Mouse (Mus musculus) liver, postnatal 0 days (tissue): ENCODE results near the gene Gpr55.

ENCODE experiments used
- CTCF ChIP-seq: sonication (generic); IDR thresholded peaks from 2 replicates; pipeline ENCODE4 v1.5.1; 2016; ENCODE audit warnings: antibody characterized with exemption, low read depth
- EP300 ChIP-seq: IDR thresholded peaks from 2 replicates; pipeline ENCODE4 v1.6.1; 2016; ENCODE audit warnings: antibody characterized with exemption, low read depth, mild to moderate bottlenecking

DNA sequence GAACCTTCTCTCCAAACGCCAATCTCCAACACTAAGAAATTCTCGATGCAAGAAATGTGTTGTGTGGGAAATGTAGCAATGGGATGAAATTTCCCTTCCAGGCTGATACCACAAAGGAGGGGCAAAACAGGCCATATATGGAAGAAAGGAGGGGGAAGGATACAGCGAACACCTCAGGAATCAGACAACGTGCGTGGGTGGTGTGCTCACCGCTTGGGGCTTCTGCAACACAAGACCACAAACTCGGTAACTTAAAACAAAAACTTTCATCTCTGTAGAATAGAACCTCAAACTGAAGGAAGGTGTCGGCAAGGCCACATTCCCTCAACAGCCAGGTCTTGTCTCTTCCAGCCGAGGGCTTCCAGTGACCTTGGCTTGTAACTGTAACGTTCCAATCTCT, 44.7 kb upstream of the Gpr55 start:
- TF ChIP-seq CTCF (no peak), EP300 (no peak)
